Mouse (Mus musculus): ENCODE data around the gene Trim71.
"Not testable (repeated sequence)": the region's sequence is repeated elsewhere in the genome, so short reads cannot be mapped to it uniquely, and the experiment has no call there.

Trim71 gene

DNA sequence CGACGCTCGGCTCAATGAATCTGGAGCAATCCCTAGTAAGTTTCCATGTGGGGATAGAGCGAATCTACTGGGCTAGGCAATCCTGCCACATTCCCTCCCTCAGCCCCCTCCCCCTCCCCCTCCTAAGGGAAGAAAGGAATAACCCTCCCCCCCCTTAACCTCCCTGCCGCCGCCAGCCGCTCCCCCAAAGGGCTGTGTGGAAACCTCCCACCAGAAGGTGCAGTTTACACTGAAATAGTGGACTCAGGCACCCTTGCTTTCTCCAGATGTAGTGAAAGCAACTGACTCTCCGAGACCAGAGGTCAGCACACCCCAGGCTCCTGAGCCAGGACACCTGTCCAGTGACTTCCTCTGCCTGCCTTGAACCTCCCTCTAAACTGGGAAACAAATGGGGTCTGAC, 37.6 kb downstream of the Trim71 start:
- in situ Hi-C loops (cut with MboI, MseI): no loop called here

DNA sequence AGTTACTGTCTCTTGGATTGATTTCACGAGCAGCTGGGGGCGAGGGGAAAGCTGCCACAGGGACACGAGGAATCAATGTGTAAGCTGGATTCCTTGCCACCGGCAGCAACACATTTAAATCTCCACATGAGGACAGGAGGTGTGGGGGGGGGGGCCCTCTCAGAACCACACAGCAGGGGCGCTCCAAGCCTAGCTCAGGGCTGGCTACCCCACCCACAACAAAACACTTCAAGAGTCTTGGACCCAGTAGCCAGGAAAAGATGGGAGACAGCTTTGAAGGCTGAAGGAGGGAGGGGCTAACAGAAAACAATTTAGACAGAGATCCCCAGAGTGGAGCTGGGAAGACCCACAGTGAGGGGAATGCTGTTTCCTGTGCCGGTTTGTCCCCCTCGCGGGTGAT, 38.3 kb downstream of the Trim71 start:
- in situ Hi-C loops (cut with MboI, MseI): no loop called here

- in situ Hi-C loops (cut with MboI, MseI): no loop called here
These were observed 39.0 kb downstream of the Trim71 start for GRCm38 (mm10) chr9:114525073-114525633.

DNA sequence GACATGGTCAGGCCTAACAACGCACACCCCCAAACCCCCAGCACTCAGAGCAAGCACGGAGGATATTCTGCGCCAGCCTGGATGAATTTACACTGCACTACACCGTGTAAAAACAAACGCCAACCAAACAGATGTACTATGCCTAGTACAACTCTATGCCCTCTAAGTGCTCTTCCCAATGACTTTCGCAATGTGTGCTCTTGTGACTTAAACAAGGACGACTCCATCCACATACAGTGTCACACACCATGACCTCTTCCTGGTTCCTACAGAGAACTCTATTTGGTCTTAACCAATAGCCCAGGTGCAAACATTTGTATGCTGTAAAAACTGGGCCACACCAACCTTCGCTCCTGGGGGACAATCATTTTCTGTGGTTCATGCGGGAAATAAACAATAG, 41.7 kb downstream of the Trim71 start:
- in situ Hi-C loops (cut with MboI, MseI): no loop called here

- in situ Hi-C loops (cut with MboI, MseI): no loop called here
These were observed 42.1 kb downstream of the Trim71 start for GRCm38 (mm10) chr9:114522041-114522440.

DNA sequence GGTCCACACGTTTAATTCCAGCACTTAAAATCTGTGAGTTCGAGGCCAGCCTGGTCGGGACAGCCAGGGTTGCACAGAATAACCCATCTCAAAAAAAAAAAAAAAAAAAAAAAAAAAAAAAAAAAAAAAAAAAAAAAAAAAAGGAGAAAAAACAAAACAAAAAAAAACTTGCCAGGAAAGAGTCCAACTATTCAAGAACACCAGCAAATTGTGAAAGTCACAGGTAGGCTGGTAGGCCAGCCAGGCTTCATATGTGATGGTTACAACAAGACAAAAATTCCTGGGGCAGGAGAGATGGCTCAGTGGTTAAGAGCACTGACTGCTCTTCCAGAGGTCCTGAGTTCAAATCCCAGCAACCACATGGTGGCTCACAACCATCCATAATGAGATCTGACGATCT, 43.6 kb downstream of the Trim71 start:
- in situ Hi-C loops (cut with MboI, MseI): not testable (repeated sequence)

- in situ Hi-C loops (cut with MboI, MseI): no loop called here
These were observed 45.2 kb downstream of the Trim71 start for GRCm38 (mm10) chr9:114518812-114519477.

- in situ Hi-C loops (cut with MboI, MseI): no loop called here
These were observed 46.2 kb downstream of the Trim71 start for GRCm38 (mm10) chr9:114517924-114518497.

GRCm38 (mm10) chr9:114515364-114515763, 48.8 kb downstream of the Trim71 start, which contains the start of gene C130032M10Rik:
Gene C130032M10Rik (plus strand): TSS chr9:114515697.
- in situ Hi-C loops (cut with MboI, MseI): no loop called here

DNA sequence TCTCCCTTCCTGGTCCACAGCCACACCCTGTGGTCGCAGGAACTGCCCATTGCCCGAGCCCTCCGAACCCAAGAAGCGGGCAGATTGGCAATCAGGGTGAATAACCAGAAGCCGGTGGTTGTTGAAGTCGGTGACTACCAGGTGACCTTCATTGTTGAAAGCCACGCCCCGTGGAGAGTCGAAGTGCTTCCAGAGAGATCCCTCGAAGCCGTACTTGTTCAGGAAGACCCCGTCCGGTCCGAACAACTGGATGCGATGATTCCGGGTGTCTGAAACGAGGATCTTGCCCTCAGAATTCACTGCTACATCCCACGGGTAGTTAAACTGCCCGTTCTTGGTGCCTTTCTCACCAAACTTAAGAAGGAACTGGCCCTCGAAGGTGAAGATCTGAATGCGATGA, 51.3 kb downstream of the Trim71 start:
- in situ Hi-C loops (cut with MboI, MseI): loop anchor here (5.0 kb wide), 1 partner anchor 39 kb away; no protein-coding TSS in a partner anchor

DNA sequence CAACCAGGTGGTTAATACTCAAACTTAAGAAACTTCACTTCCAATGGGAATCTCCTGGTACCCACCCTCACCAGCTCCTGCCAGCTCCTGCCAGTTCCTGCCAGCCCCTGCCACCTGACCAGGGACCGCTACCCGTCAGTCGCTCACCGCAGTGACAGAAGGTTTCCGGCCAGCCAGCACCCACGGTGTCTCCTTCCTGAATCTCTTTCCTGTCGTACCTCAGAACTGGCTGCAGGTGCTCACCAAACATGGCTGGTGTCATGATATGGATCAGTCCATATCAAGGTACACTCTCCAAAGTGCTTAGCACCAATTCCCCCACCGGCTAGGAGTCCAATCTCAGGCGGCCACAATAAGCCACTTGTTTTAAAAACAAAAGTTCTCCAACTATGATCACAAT, 54.4 kb downstream of the Trim71 start:
- in situ Hi-C loops (cut with MboI, MseI): loop anchor here (5.0 kb wide), 1 partner anchor 43 kb away; no protein-coding TSS in a partner anchor

DNA sequence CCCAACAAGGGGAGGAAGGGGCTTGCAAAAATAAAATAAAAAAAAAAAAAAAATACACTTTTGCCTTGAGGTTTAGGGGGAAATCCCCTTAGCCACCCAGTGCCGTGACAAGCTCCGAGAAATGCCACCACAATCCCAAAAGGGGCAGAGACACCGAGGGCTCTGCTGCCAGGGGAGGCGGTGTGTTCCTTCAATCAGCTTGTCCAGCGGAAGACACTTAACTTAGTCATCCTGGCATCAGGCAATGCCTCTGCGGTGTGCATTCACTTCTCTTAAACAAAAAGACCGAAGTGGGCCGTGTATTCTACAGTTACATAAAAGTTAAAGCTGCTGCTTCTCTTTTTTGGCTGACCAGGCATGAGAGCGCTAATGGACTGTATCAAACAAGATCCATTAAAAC, 56.7 kb downstream of the Trim71 start:
- in situ Hi-C loops (cut with MboI, MseI): no loop called here

GRCm38 (mm10) chr9:114506564-114506963, 57.6 kb downstream of the Trim71 start:
- in situ Hi-C loops (cut with MboI, MseI): no loop called here

DNA sequence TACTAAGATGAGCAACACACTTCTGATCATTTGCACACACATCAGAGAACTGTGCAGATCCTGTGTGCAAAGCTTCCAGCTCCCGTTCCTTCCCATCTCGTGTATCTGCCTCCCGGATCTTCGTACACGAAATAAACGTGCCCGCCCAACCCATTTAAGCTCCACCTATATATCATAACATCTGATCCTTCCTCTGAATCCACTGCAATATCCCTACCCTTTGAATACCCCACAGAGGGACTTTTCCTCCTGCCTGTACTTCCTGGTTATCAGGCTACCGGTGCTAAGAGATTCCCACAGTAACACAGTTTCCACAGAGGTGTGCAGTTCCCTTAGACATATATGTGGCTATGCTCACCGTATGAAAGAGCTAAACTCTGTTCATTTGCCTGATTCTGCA, 59.4 kb downstream of the Trim71 start, which contains the start of gene Ccr4:
Ccr4 (minus strand) TSS at position 101 of the 400 bp plus-strand sequence.
- in situ Hi-C loops (cut with MboI, MseI): loop anchor here (5.0 kb wide), 2 partner anchors 77 to 88 kb away; no protein-coding TSS in a partner anchor

GRCm38 (mm10) chr9:114502711-114503427, 61.3 kb downstream of the Trim71 start:
- in situ Hi-C loops (cut with MboI, MseI): loop anchor here (5.0 kb wide), 2 partner anchors 79 to 86 kb away; no protein-coding TSS in a partner anchor

DNA sequence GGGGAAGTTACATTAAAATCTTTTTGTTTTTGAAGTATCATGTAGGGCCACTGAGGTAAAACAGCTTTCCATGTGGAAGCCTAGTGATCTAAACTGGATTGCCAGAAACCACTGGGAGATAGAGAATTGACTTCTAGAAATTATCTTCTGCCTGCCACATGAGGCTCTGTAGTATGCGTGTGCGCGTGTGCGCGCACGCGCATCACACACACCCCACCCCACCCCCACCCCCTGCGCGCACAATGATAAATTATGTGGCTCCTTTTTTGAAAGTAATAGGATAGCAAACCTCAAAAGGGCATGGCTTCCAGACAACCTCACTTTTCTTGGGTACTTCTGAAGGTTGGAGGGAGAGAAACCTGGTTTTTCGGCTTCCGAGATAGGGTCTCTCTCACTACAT, 62.3 kb downstream of the Trim71 start:
- in situ Hi-C loops (cut with MboI, MseI): loop anchor here (5.0 kb wide), 2 partner anchors 80 to 85 kb away; no protein-coding TSS in a partner anchor

GRCm38 (mm10) chr9:114501111-114501510, 63.1 kb downstream of the Trim71 start:
- in situ Hi-C loops (cut with MboI, MseI): loop anchor here (5.0 kb wide), 2 partner anchors 81 to 84 kb away; no protein-coding TSS in a partner anchor

DNA sequence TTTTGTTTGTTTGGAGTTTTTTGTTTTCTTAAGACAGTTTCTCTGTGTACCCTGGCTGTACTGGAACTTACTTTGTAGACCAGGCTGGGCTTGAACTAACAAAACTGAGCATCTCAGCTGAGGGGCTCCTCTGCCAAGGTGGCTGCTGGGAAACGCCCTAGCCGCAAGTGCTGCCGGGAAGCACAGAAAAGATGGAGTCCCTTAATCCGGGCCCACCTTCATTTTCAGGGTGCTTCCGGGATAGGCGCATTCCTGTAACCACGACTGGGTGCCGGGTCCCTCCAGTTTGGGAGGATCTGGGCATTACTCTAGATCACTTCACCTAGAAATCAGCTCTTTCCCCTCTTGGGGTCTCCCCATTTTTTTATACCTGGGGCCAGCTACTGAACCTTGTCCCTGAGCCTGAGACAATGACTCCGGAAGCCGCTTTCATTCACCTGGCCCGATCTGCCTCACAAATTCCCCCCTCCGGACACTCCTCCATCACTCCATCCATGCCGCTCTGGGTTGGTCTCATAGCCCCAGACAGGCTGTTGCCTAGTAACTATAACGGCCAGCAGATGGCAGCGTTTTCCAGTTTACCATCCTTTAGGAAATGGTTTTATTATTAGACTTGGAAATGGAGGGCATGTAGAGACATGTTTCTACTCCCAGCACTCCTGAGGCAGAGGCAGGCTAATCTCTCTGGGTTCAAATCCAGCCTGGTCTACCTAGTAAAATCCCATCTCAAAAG, 64.2 kb downstream of the Trim71 start:
- in situ Hi-C loops (cut with MboI, MseI): loop anchor here (5.0 to 25.0 kb wide), 3 partner anchors 82 to 1662 kb away; no protein-coding TSS in a partner anchor

DNA sequence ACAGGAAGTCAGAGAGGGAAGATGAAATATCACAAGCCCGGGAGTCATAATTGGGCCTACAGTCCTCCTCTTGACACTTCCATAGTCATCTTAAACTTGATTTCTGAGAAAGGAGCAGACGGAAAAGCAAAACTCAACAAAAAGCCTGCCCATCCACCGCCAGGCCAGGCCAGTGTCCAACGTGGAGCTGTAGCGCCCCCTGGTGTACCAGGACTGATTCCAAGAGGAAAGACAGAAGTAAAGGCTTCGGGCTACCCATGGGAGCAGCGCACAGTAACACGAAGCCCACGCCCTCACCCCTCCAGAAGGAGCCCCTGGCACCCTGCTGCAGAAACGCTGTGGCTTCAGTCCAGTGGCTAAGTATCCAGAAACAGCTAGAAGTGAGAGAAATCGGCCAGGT, 66.0 kb downstream of the Trim71 start:
- in situ Hi-C loops (cut with MboI, MseI): loop anchor here (25.0 kb wide), 1 partner anchor 1664 kb away; no protein-coding TSS in a partner anchor

DNA sequence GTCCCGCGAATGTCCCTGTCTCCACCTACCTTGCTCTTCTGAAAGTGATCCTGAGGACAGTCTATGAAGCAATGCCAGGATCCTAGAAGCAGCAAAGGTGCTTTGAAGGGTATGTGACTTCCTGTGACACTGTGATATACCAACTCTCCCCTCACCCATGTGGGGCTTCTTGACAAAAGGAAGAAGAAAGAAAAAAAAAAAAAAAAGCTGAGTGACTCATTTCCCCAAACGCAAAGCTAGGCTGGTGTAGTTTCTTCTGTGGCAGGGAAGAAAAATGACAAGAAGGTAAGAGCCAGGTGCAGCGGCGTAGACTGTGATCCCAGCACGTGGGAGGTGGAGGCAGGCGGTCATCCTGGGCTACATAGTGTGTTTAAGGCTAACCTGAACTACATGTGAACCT, 67.7 kb downstream of the Trim71 start:
- in situ Hi-C loops (cut with MboI, MseI): loop anchor here (25.0 kb wide), 1 partner anchor 1666 kb away; no protein-coding TSS in a partner anchor
